Mouse (Mus musculus): ENCODE results near the gene Kcna7. TPM values are rescaled to one million over a fixed set of nuclear protein-coding genes. Genes with fewer than 3 reads are reported as not detected.

Gene Kcna7
- 1.2 and 1.9 TPM in 2 replicates for polyA plus RNA-seq (2012; rRNA removed)

GRCm38 (mm10) chr7:45405091-45406075 is at the start of gene Kcna7:
Gene Kcna7 (plus strand): TSS chr7:45405653.

GRCm38 (mm10) chr7:45366652-45367019 is 38.8 kb upstream of the Kcna7 start, which contains the start of gene Ppfia3:
Gene Ppfia3 (minus strand): TSS chr7:45367019.

GRCm38 (mm10) chr7:45370475-45371311 is 34.8 kb upstream of the Kcna7 start, which contains the start of gene Lin7b:
Gene Lin7b (minus strand): TSS chr7:45370583.

GRCm38 (mm10) chr7:45395578-45396336 is 9.7 kb upstream of the Kcna7 start, which contains the start of gene Snrnp70:
Gene Snrnp70 (minus strand): TSS chr7:45395742.

GRCm38 (mm10) chr7:45413113-45413863 is 7.8 kb downstream of the Kcna7 start, which contains the start of gene Ntf5:
Gene Ntf5 (plus strand): TSS chr7:45413695.

GRCm38 (mm10) chr7:45420615-45420919 is 15.1 kb downstream of the Kcna7 start, which contains the start of gene Lhb:
Gene Lhb (plus strand): TSS chr7:45420820.

GRCm38 (mm10) chr7:45434203-45435015 is 29.0 kb downstream of the Kcna7 start, which contains the start of gene Gys1:
Gene Gys1 (plus strand): TSS chr7:45434844.

GRCm38 (mm10) chr7:45437521-45438276 is 32.2 kb downstream of the Kcna7 start, which contains the start of gene Ruvbl2:
Gene Ruvbl2 (minus strand): TSS chr7:45438096.

Other genes starting within 250 kb of the Kcna7 start
- gene Slc17a7, start 241.7 kb upstream of the Kcna7 start, polyA plus RNA-seq (2012; rRNA removed): 0.02 TPM in 1 of 2 replicates, not detected in the other
- 0.05 TPM in 1 of 2 replicates, not detected in the other for gene Gfy, start 226.1 kb upstream of the Kcna7 start, polyA plus RNA-seq (2012; rRNA removed)
- gene Pth2, start 224.7 kb upstream of the Kcna7 start, polyA plus RNA-seq (2012; rRNA removed): not detected in 2 replicates
- gene Ccdc155, start 200.8 kb upstream of the Kcna7 start, polyA plus RNA-seq (2012; rRNA removed): 0.10 TPM in 1 of 2 replicates, not detected in the other
- gene Dkkl1, start 193.5 kb upstream of the Kcna7 start, polyA plus RNA-seq (2012; rRNA removed): 12.6 and 13.9 TPM in 2 replicates
- gene Tead2, start 189.9 kb upstream of the Kcna7 start, polyA plus RNA-seq (2012; rRNA removed): 10.2 and 10.8 TPM in 2 replicates
- 6.6 and 13.4 TPM in 2 replicates for gene Cd37, start 166.5 kb upstream of the Kcna7 start, polyA plus RNA-seq (2012; rRNA removed)
- gene Slc6a16, start 164.6 kb upstream of the Kcna7 start, polyA plus RNA-seq (2012; rRNA removed): 0.04 TPM in 1 of 2 replicates, not detected in the other
- not detected in 2 replicates for gene Slc6a21, start 128.1 kb upstream of the Kcna7 start, polyA plus RNA-seq (2012; rRNA removed)
- 50.9 and 54.1 TPM in 2 replicates for gene Trpm4, start 71.9 kb upstream of the Kcna7 start, polyA plus RNA-seq (2012; rRNA removed)
- gene Hrc, start 70.4 kb upstream of the Kcna7 start, polyA plus RNA-seq (2012; rRNA removed): 0.43 and 1.2 TPM in 2 replicates
- 14.7 and 20.9 TPM in 2 replicates for gene Ppfia3, start 38.6 kb upstream of the Kcna7 start, polyA plus RNA-seq (2012; rRNA removed)
- 3.8 and 4.1 TPM in 2 replicates for gene Lin7b, start 35.1 kb upstream of the Kcna7 start, polyA plus RNA-seq (2012; rRNA removed)
- gene Snrnp70, start 9.9 kb upstream of the Kcna7 start, polyA plus RNA-seq (2012; rRNA removed): 79.4 and 100 TPM in 2 replicates
- gene Ntf5, start 8.0 kb downstream of the Kcna7 start, polyA plus RNA-seq (2012; rRNA removed): 0.84 and 0.85 TPM in 2 replicates
- 0.16 and 0.27 TPM in 2 replicates for gene Lhb, start 15.2 kb downstream of the Kcna7 start, polyA plus RNA-seq (2012; rRNA removed)
- 22.4 and 23.8 TPM in 2 replicates for gene Gys1, start 29.2 kb downstream of the Kcna7 start, polyA plus RNA-seq (2012; rRNA removed)
- 27.7 and 27.9 TPM in 2 replicates for gene Ruvbl2, start 32.4 kb downstream of the Kcna7 start, polyA plus RNA-seq (2012; rRNA removed)
- 4,280 and 5,118 TPM in 2 replicates for gene Ftl1, start 54.2 kb downstream of the Kcna7 start, polyA plus RNA-seq (2012; rRNA removed)
- 72.5 and 92.5 TPM in 2 replicates for gene Bax, start 61.2 kb downstream of the Kcna7 start, polyA plus RNA-seq (2012; rRNA removed)
- 0.09 TPM in 1 of 2 replicates, not detected in the other for gene Tulp2, start 76.2 kb downstream of the Kcna7 start, polyA plus RNA-seq (2012; rRNA removed)
- gene Gm45808, start 81.2 kb downstream of the Kcna7 start, polyA plus RNA-seq (2012; rRNA removed): not detected in 2 replicates
- gene Dhdh, start 83.2 kb downstream of the Kcna7 start, polyA plus RNA-seq (2012; rRNA removed): 0.18 and 0.20 TPM in 2 replicates
- 280 and 281 TPM in 2 replicates for gene Nucb1, start 104.8 kb downstream of the Kcna7 start, polyA plus RNA-seq (2012; rRNA removed)
- 19.7 and 42.6 TPM in 2 replicates for gene Ppp1r15a, start 120.6 kb downstream of the Kcna7 start, polyA plus RNA-seq (2012; rRNA removed)
- 5.0 and 10.4 TPM in 2 replicates for gene Plekha4, start 120.7 kb downstream of the Kcna7 start, polyA plus RNA-seq (2012; rRNA removed)
- 7.6 and 14.6 TPM in 2 replicates for gene Hsd17b14, start 149.2 kb downstream of the Kcna7 start, polyA plus RNA-seq (2012; rRNA removed)
- 101 and 114 TPM in 2 replicates for gene Bcat2, start 164.5 kb downstream of the Kcna7 start, polyA plus RNA-seq (2012; rRNA removed)
- gene Fgf21, start 209.8 kb downstream of the Kcna7 start, polyA plus RNA-seq (2012; rRNA removed): 0.09 TPM in 1 of 2 replicates, not detected in the other
- gene Fut1, start 211.6 kb downstream of the Kcna7 start, polyA plus RNA-seq (2012; rRNA removed): 0.60 and 1.6 TPM in 2 replicates
- gene Izumo1, start 216.2 kb downstream of the Kcna7 start, polyA plus RNA-seq (2012; rRNA removed): 0.11 and 0.29 TPM in 2 replicates
- gene Rasip1, start 221.8 kb downstream of the Kcna7 start, polyA plus RNA-seq (2012; rRNA removed): 8.6 and 10.0 TPM in 2 replicates
- 2.1 and 3.5 TPM in 2 replicates for gene Mamstr, start 234.3 kb downstream of the Kcna7 start, polyA plus RNA-seq (2012; rRNA removed)